Mouse (Mus musculus): ENCODE measurements around the gene Plekho2. TPM values are rescaled to one million over a fixed set of nuclear protein-coding genes. Genes with fewer than 3 reads are reported as not detected.

Gene Plekho2
- 20.3 and 21.1 TPM in 2 replicates for polyA plus RNA-seq (2015; fragmentation: Nextera tagmentation; extraction: Ambion mirVana)

DNA sequence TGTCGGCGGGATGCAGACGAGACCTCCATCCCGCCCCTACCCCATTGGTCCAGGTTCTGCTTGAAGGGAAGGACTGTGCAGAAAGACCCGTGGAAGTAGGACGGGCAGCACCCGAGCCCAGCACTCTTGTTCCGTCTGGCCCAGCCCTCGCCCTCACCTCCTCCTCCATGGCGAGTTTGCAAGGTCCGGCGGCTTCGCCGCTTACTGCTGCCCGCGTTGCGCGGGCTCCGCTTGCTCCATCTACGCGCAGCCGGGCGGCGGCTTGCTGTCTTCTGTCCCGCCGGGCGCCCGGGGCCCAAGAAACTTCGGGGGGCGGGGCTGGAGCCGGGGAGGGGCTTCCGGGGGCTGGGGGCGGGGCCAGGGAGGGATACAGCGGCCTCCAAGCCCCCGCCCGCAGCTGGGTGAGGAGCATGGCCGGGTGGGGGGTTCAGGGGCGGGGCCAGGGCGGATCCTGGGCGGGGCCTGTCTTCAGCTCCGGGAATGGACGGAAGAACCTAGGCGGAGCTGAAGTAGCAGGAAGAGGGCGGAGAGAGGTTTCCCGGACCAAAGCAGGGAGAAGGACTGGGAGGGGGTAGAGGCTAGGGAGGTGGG, at the start of gene Plekho2:
Gene Plekho2 (minus strand): TSS at position 260 of the 591 bp plus-strand sequence.
- Histone ChIP-seq H3K9me3 (ENCODE audit: low read length) (no peaks in the 10 kb centered on the region), H3K4me2 (replicated peaks; ENCODE audit: low read depth, low read length) (peak within 1 kb of the TSS; percentile 60), H3K4me1 (ENCODE audit: insufficient read depth, low read depth, low read length) (peaks cover 7% of the 10 kb centered on the region), H3K36me3 (ENCODE audit: insufficient read depth, low read length) (no peaks in the 10 kb centered on the region), H3K27ac (ENCODE audit: low read length) (peak within 1 kb of the TSS; percentile 88), H3K4me3 (ENCODE audit: low read depth, low read length) (peak within 1 kb of the TSS; percentile 50), H3K9ac (replicated peaks; ENCODE audit: low read depth) (peak within 1 kb of the TSS; percentile 61), H3K27me3 (replicated peaks; ENCODE audit: insufficient read depth, low read length) (no peaks in the 10 kb centered on the region)
- DNase-seq (ENCODE audit: low spot score), result peak; percentile 99
- ATAC-seq, result peak; percentile 90
- TF ChIP-seq EP300 (IDR thresholded peaks at IDR 0.05) (peak; percentile 38; the same call in 1 of the 2 replicates), CTCF (IDR thresholded peaks at IDR 0.05) (no peak)
- 1% methylated on average over 37 of the region's 45 CpGs for WGBS

DNA sequence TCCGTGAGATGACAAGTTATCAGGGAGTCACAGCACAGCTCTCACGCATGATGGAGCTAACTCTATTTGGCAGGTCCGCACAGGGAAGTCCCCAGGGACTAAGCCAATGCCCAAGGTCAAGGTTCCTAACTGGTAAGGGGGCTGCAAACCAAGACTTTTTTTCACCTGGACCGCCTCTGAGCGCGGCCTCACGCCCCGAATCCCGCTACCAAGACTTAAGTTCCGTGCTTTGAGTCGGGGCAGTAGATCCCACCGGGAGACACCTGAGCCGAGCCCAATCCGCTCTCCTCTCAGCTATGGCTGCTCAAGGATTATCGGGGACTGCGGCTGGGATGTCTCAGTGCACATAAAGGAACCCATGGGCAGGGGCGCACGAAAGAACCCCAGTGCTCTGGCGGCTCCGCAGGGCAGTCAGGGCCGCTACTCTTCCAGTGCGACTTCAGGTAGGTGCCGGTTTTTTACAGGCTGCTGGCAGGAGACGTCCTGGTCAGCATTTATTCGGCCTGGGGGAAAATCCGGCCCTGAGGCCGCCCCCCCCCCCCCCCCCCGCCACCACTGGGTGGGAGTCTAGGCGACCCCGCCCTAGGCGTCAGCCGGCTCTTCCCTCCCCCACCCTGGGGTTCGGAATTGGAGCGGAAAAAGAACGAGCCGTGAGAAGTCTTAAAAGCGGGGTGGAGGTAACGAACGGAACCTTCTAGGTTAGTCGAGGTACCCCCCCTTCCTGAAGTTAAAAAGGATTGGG, 49.4 kb upstream of the Plekho2 start, which contains the start of gene Rbpms2:
Gene Rbpms2 (plus strand): TSS at position 624 of the 742 bp plus-strand sequence.
- H3K9ac ChIP-seq (replicated peaks; ENCODE audit: low read depth), result peak within 1 kb of the TSS; percentile 34
- H3K27me3 ChIP-seq (replicated peaks; ENCODE audit: insufficient read depth, low read length), result no peaks in the 10 kb centered on the region
- no peak for TF ChIP-seq EP300 (IDR thresholded peaks at IDR 0.05)
- TF ChIP-seq CTCF (IDR thresholded peaks at IDR 0.05), result no peak
- H3K27ac ChIP-seq (ENCODE audit: low read length), result 0 out of 2 replicates have a peak within 1 kb of the TSS, but pooled peaks have one; percentile 14
- peak within 1 kb of the TSS; percentile 62 for H3K4me3 ChIP-seq (ENCODE audit: low read depth, low read length)
- H3K4me1 ChIP-seq (ENCODE audit: insufficient read depth, low read depth, low read length), result no peaks in the 10 kb centered on the region
- H3K4me2 ChIP-seq (replicated peaks; ENCODE audit: low read depth, low read length), result peak within 1 kb of the TSS; percentile 98
- peak; percentile 48 for DNase-seq (ENCODE audit: low spot score)
- 4% methylated on average over 33 of the region's 40 CpGs for WGBS
- H3K36me3 ChIP-seq (ENCODE audit: insufficient read depth, low read length), result no peaks in the 10 kb centered on the region
- ATAC-seq, result 0 out of 2 replicates have a peak, but pooled peaks have one; percentile 12
- H3K9me3 ChIP-seq (ENCODE audit: low read length), result no peaks in the 10 kb centered on the region

DNA sequence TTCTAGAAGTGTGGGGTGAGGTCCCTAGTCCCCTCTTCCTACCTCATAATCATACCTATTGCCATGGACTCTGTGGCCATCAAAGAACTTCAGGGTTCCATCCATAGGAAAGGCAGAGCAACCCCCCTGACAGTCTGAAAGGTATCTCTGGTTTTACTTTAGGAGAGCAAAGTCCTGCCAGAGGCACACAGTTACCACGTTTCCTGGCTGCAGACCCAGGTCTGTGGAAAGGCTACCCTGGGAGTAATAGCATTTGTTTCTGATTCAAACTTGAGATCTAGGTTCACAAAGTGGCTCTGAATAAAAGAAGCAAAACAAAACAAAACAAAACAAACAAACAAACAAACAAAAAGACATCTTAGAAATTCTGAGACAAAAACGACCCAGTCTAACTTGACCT, 44.4 kb upstream of the Plekho2 start:
- H3K4me2 ChIP-seq (replicated peaks; ENCODE audit: low read depth, low read length), result no peak overlapping the region
- H3K4me1 ChIP-seq (ENCODE audit: insufficient read depth, low read depth, low read length), result no peaks in the 10 kb centered on the region
- no peaks in the 10 kb centered on the region for H3K36me3 ChIP-seq (ENCODE audit: insufficient read depth, low read length)
- H3K9me3 ChIP-seq (ENCODE audit: low read length), result no peaks in the 10 kb centered on the region
- DNase-seq (ENCODE audit: low spot score), result no peak
- WGBS, result 70% methylated on average over 2 of the region's 2 CpGs
- ATAC-seq, result no peak
- no peak overlapping the region for H3K27ac ChIP-seq (ENCODE audit: low read length)
- H3K27me3 ChIP-seq (replicated peaks; ENCODE audit: insufficient read depth, low read length), result no peaks in the 10 kb centered on the region
- no peak overlapping the region for H3K9ac ChIP-seq (replicated peaks; ENCODE audit: low read depth)
- H3K4me3 ChIP-seq (ENCODE audit: low read depth, low read length), result no peak overlapping the region
- no peak for TF ChIP-seq CTCF (IDR thresholded peaks at IDR 0.05)
- TF ChIP-seq EP300 (IDR thresholded peaks at IDR 0.05), result no peak

DNA sequence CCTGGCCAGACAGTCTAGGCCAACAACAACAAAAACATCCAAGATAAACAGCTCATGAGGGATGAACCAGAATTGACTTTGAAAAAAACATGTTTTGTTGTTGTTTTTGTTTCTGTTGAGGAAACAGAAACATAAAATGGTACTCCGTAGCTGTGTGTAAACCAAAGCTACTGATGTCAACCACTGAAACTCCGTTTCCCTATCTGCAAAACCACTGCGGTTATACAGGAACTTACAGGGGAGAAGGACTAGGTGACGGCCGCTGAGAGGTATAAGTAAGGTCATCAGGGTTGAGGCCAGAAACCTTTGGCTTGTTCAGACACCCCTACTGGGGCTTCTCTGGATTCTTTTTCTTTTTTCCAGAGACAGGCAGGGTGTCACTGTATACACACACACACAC, 43.0 kb upstream of the Plekho2 start:
- TF ChIP-seq CTCF (IDR thresholded peaks at IDR 0.05), result no peak
- TF ChIP-seq EP300 (IDR thresholded peaks at IDR 0.05), result no peak
- ATAC-seq (no peak), DNase-seq (ENCODE audit: low spot score) (no peak)
- Histone ChIP-seq H3K4me1 (ENCODE audit: insufficient read depth, low read depth, low read length) (no peaks in the 10 kb centered on the region), H3K9ac (replicated peaks; ENCODE audit: low read depth) (no peak overlapping the region; the same call in 1 of the 2 replicates), H3K9me3 (ENCODE audit: low read length) (no peaks in the 10 kb centered on the region), H3K36me3 (ENCODE audit: insufficient read depth, low read length) (no peaks in the 10 kb centered on the region), H3K4me2 (replicated peaks; ENCODE audit: low read depth, low read length) (no peak overlapping the region), H3K27ac (ENCODE audit: low read length) (no peak overlapping the region), H3K4me3 (ENCODE audit: low read depth, low read length) (no peak overlapping the region), H3K27me3 (replicated peaks; ENCODE audit: insufficient read depth, low read length) (no peaks in the 10 kb centered on the region)
- 84% methylated on average over 5 of the region's 5 CpGs for WGBS

DNA sequence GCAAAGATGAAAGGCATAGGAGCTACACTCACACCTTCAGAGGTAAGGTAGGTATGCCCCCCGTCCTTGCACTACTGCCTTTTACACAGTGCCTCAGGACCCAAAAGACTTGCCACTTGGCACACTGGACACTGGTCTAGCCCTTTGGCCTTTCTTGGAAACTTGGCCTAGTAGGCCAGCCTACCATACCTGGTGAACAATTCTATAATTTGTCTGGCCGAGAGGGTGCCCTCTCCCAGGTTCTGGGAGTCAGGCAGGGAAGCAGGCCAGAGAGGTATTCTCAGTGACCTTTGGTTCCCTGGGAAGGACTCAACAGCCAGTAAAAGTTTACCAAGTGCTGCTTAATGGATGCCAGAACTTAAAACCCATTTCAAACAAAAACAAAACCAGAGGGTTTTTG, 41.8 kb upstream of the Plekho2 start:
- Histone ChIP-seq H3K4me2 (replicated peaks; ENCODE audit: low read depth, low read length) (no peak overlapping the region), H3K9me3 (ENCODE audit: low read length) (no peaks in the 10 kb centered on the region), H3K9ac (replicated peaks; ENCODE audit: low read depth) (no peak overlapping the region), H3K4me1 (ENCODE audit: insufficient read depth, low read depth, low read length) (no peaks in the 10 kb centered on the region), H3K36me3 (ENCODE audit: insufficient read depth, low read length) (no peaks in the 10 kb centered on the region), H3K27ac (ENCODE audit: low read length) (no peak overlapping the region), H3K4me3 (ENCODE audit: low read depth, low read length) (no peak overlapping the region), H3K27me3 (replicated peaks; ENCODE audit: insufficient read depth, low read length) (no peaks in the 10 kb centered on the region)
- ATAC-seq, result no peak
- TF ChIP-seq EP300 (IDR thresholded peaks at IDR 0.05) (no peak), CTCF (IDR thresholded peaks at IDR 0.05) (no peak)
- WGBS, result 69% methylated on average over 2 of the region's 2 CpGs
- no peak for DNase-seq (ENCODE audit: low spot score)

DNA sequence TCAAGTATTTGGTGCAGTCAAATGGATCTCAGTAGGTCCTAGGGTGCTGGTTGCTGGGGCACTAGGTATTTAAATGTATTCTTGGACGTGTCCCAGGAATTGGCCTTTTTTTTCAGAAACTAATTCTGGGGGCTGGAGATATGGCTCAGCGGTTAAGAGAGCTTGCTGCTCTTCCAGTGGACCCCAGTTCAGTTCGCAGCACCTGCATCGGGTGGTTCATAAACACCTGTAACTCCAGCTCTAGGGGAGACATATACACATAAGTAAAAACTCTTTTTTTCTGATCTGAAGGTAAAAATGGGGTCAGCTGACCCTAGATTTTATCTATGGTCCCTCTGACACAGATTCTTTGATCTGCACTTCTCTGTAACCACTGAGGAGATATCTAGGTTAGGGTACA, 41.4 kb upstream of the Plekho2 start:
- Histone ChIP-seq H3K9me3 (ENCODE audit: low read length) (no peaks in the 10 kb centered on the region), H3K27ac (ENCODE audit: low read length) (no peak overlapping the region), H3K4me1 (ENCODE audit: insufficient read depth, low read depth, low read length) (no peaks in the 10 kb centered on the region), H3K4me2 (replicated peaks; ENCODE audit: low read depth, low read length) (no peak overlapping the region), H3K9ac (replicated peaks; ENCODE audit: low read depth) (no peak overlapping the region), H3K27me3 (replicated peaks; ENCODE audit: insufficient read depth, low read length) (no peaks in the 10 kb centered on the region), H3K4me3 (ENCODE audit: low read depth, low read length) (no peak overlapping the region), H3K36me3 (ENCODE audit: insufficient read depth, low read length) (no peaks in the 10 kb centered on the region)
- ATAC-seq (no peak), DNase-seq (ENCODE audit: low spot score) (no peak)
- TF ChIP-seq CTCF (IDR thresholded peaks at IDR 0.05) (no peak), EP300 (IDR thresholded peaks at IDR 0.05) (no peak)
- WGBS, result 79% methylated on average over 4 of the region's 4 CpGs
